Mouse (Mus musculus): ENCODE measurements at regions not wholly inside any gene's neighbourhood (a gene's known extent, or its start where the extent isn't known, plus 50 kb on each side); places are given as distances from the start of the nearest gene placed in this dataset.
A peak's percentile ranks its signal among the peaks of the same experiment; 100 is the strongest.

GRCm38 (mm10) chr10:97339866-97340706, 139.3 kb upstream of the Dcn start:
- Histone ChIP-seq H3K4me3 (replicated peaks) (no peak overlapping the region), H3K4me2 (replicated peaks) (0 out of 2 replicates have a peak overlapping the region, but pooled peaks have one; percentile 17), H3K9ac (replicated peaks) (no peak overlapping the region), H3K36me3 (no peaks in the 10 kb centered on the region), H3K27ac (no peak overlapping the region), H3K4me1 (replicated peaks) (peaks cover 3% of the 10 kb centered on the region; the same call in 1 of the 2 replicates), H3K27me3 (no peaks in the 10 kb centered on the region), H3K9me3 (no peaks in the 10 kb centered on the region)
- 43% methylated on average over 11 of the region's 11 CpGs for WGBS
- ATAC-seq: peak; percentile 37; the same call in 1 of the 2 replicates

GRCm38 (mm10) chr10:97345347-97345746, 134.1 kb upstream of the Dcn start:
- Histone ChIP-seq H3K4me1 (replicated peaks) (no peaks in the 10 kb centered on the region), H3K9me3 (peaks cover 3% of the 10 kb centered on the region; the same call in 1 of the 2 replicates), H3K9ac (replicated peaks) (no peak overlapping the region), H3K4me2 (replicated peaks) (no peak overlapping the region), H3K36me3 (no peaks in the 10 kb centered on the region), H3K27me3 (no peaks in the 10 kb centered on the region), H3K4me3 (replicated peaks) (no peak overlapping the region), H3K27ac (no peak overlapping the region)
- WGBS: 31% methylated on average over 6 of the region's 6 CpGs
- ATAC-seq: peak; percentile 69; the same call in 1 of the 2 replicates

- no peaks in the 10 kb centered on the region for H3K36me3 ChIP-seq
- H3K4me3 ChIP-seq (replicated peaks): no peak overlapping the region
- whole genome bisulfite sequencing: 88% methylated on average over 2 of the region's 2 CpGs
- H3K4me2 ChIP-seq (replicated peaks): no peak overlapping the region
- peaks cover 3% of the 10 kb centered on the region; the same call in 1 of the 2 replicates for H3K9me3 ChIP-seq
- H3K4me1 ChIP-seq (replicated peaks): no peaks in the 10 kb centered on the region
- H3K27me3 ChIP-seq: no peaks in the 10 kb centered on the region
- ATAC-seq: no peak
- no peak overlapping the region for H3K9ac ChIP-seq (replicated peaks)
- H3K27ac ChIP-seq: no peak overlapping the region
Observed at GRCm38 (mm10) chr10:97346949-97347348, 132.5 kb upstream of the Dcn start.

- no peak overlapping the region for H3K9ac ChIP-seq (replicated peaks)
- 90% methylated on average over 3 of the region's 3 CpGs for WGBS
- H3K4me1 ChIP-seq (replicated peaks): no peaks in the 10 kb centered on the region
- no peaks in the 10 kb centered on the region for H3K36me3 ChIP-seq
- H3K4me2 ChIP-seq (replicated peaks): no peak overlapping the region
- H3K27ac ChIP-seq: no peak overlapping the region
- H3K9me3 ChIP-seq: no peaks in the 10 kb centered on the region
- no peaks in the 10 kb centered on the region for H3K27me3 ChIP-seq
- ATAC-seq: no peak
- H3K4me3 ChIP-seq (replicated peaks): no peak overlapping the region
Observed at GRCm38 (mm10) chr10:97368625-97369024, 110.8 kb upstream of the Dcn start.

- Histone ChIP-seq H3K9ac (replicated peaks) (no peak overlapping the region), H3K9me3 (no peaks in the 10 kb centered on the region), H3K27me3 (no peaks in the 10 kb centered on the region), H3K4me2 (replicated peaks) (no peak overlapping the region), H3K4me3 (replicated peaks) (no peak overlapping the region), H3K27ac (no peak overlapping the region), H3K36me3 (no peaks in the 10 kb centered on the region), H3K4me1 (replicated peaks) (no peaks in the 10 kb centered on the region)
- no peak for ATAC-seq
- 15% methylated on average over 2 of the region's 2 CpGs for WGBS
Observed at GRCm38 (mm10) chr10:97375824-97376223, 103.6 kb upstream of the Dcn start.

- Histone ChIP-seq H3K4me1 (replicated peaks) (no peaks in the 10 kb centered on the region), H3K27ac (no peak overlapping the region), H3K9ac (replicated peaks) (no peak overlapping the region), H3K4me2 (replicated peaks) (no peak overlapping the region), H3K9me3 (no peaks in the 10 kb centered on the region), H3K4me3 (replicated peaks) (no peak overlapping the region), H3K27me3 (no peaks in the 10 kb centered on the region), H3K36me3 (no peaks in the 10 kb centered on the region)
- no peak for ATAC-seq
- WGBS: 67% methylated on average over 4 of the region's 4 CpGs
Observed at GRCm38 (mm10) chr10:97376376-97376775, 103.0 kb upstream of the Dcn start.

- Histone ChIP-seq H3K27me3 (no peaks in the 10 kb centered on the region), H3K4me1 (replicated peaks) (no peaks in the 10 kb centered on the region), H3K36me3 (no peaks in the 10 kb centered on the region), H3K9me3 (no peaks in the 10 kb centered on the region), H3K4me2 (replicated peaks) (no peak overlapping the region), H3K27ac (no peak overlapping the region), H3K4me3 (replicated peaks) (no peak overlapping the region), H3K9ac (replicated peaks) (no peak overlapping the region)
- no peak for ATAC-seq
Observed at GRCm38 (mm10) chr10:97381586-97381985, 97.8 kb upstream of the Dcn start.

GRCm38 (mm10) chr10:97383881-97384280, 95.5 kb upstream of the Dcn start:
- no peak overlapping the region for H3K4me3 ChIP-seq (replicated peaks)
- no peaks in the 10 kb centered on the region for H3K36me3 ChIP-seq
- H3K27me3 ChIP-seq: no peaks in the 10 kb centered on the region
- no peak overlapping the region for H3K27ac ChIP-seq
- H3K4me2 ChIP-seq (replicated peaks): no peak overlapping the region
- no peaks in the 10 kb centered on the region for H3K9me3 ChIP-seq
- H3K9ac ChIP-seq (replicated peaks): no peak overlapping the region
- WGBS: 95% methylated on average over 1 of the region's 1 CpGs
- no peak for ATAC-seq
- H3K4me1 ChIP-seq (replicated peaks): no peaks in the 10 kb centered on the region

- Histone ChIP-seq H3K36me3 (no peaks in the 10 kb centered on the region), H3K9me3 (no peaks in the 10 kb centered on the region), H3K4me2 (replicated peaks) (no peak overlapping the region), H3K9ac (replicated peaks) (no peak overlapping the region), H3K27me3 (no peaks in the 10 kb centered on the region), H3K4me1 (replicated peaks) (no peaks in the 10 kb centered on the region), H3K4me3 (replicated peaks) (no peak overlapping the region), H3K27ac (no peak overlapping the region)
- no peak for ATAC-seq
- 83% methylated on average over 3 of the region's 3 CpGs for WGBS
Observed at GRCm38 (mm10) chr10:97387196-97387876, 92.1 kb upstream of the Dcn start.

- WGBS: 83% methylated on average over 7 of the region's 7 CpGs
- H3K4me3 ChIP-seq (replicated peaks): no peak overlapping the region
- H3K9me3 ChIP-seq: no peaks in the 10 kb centered on the region
- no peaks in the 10 kb centered on the region for H3K27me3 ChIP-seq
- ATAC-seq: no peak
- no peak overlapping the region for H3K27ac ChIP-seq
- H3K4me1 ChIP-seq (replicated peaks): no peaks in the 10 kb centered on the region
- H3K36me3 ChIP-seq: no peaks in the 10 kb centered on the region
- H3K9ac ChIP-seq (replicated peaks): no peak overlapping the region
- H3K4me2 ChIP-seq (replicated peaks): no peak overlapping the region
Observed at GRCm38 (mm10) chr10:97389647-97390590, 89.5 kb upstream of the Dcn start.

- Histone ChIP-seq H3K4me2 (replicated peaks) (no peak overlapping the region), H3K36me3 (no peaks in the 10 kb centered on the region), H3K9ac (replicated peaks) (no peak overlapping the region), H3K27me3 (no peaks in the 10 kb centered on the region), H3K9me3 (no peaks in the 10 kb centered on the region), H3K4me1 (replicated peaks) (no peaks in the 10 kb centered on the region), H3K27ac (no peak overlapping the region), H3K4me3 (replicated peaks) (no peak overlapping the region)
- ATAC-seq: no peak
- whole genome bisulfite sequencing: 54% methylated on average over 9 of the region's 9 CpGs
Observed at GRCm38 (mm10) chr10:97397062-97397771, 82.2 kb upstream of the Dcn start.
